Mouse (Mus musculus): ENCODE measurements around the gene D930048N14Rik. TPM values are rescaled to one million over a fixed set of nuclear protein-coding genes. Genes with fewer than 3 reads are reported as not detected.

D930048N14Rik gene
- total and polyA plus RNA-seq, 2 experiments from 2014 or later = 0.08 to 0.78 TPM

GRCm38 (mm10) chr11:51635127-51635524, 15.6 kb upstream of the D930048N14Rik start:
- H3K4me2 ChIP-seq (ENCODE audit: low read depth, low read length) = peak overlapping the region; percentile 65
- H3K4me1 ChIP-seq (ENCODE audit: control insufficient read depth, insufficient read depth) = peaks cover 25% of the 10 kb centered on the region
- no peak for TF ChIP-seq CTCF (IDR thresholded peaks at IDR 0.05; ENCODE audit: low read depth)
- TF ChIP-seq EP300 (IDR thresholded peaks at IDR 0.05; ENCODE audit: low read depth) = no peak
- 6% methylated on average over 6 of the region's 6 CpGs for WGBS
- ATAC-seq (ENCODE audit: insufficient read depth, low read depth) (no peak), DNase-seq (ENCODE audit: low spot score) (no peak)
- H3K27ac ChIP-seq (ENCODE audit: low read depth) = peak overlapping the region; percentile 81
- H3K36me3 ChIP-seq (replicated peaks; ENCODE audit: control insufficient read depth, insufficient read depth, low read length) = no peaks in the 10 kb centered on the region
- H3K9ac ChIP-seq (replicated peaks; ENCODE audit: low read depth, low read length) = peak overlapping the region; percentile 62
- peak overlapping the region; percentile 67 for H3K4me3 ChIP-seq (ENCODE audit: low read depth, low read length)
- no peaks in the 10 kb centered on the region for H3K27me3 ChIP-seq (ENCODE audit: control insufficient read depth, insufficient read depth, low read length)
- H3K9me3 ChIP-seq (replicated peaks; ENCODE audit: control insufficient read depth, low read length) = no peaks in the 10 kb centered on the region

- H3K27me3 ChIP-seq (ENCODE audit: control insufficient read depth, insufficient read depth, low read length) = no peaks in the 10 kb centered on the region
- peak within 1 kb of the TSS; percentile 65 for H3K4me2 ChIP-seq (ENCODE audit: low read depth, low read length)
- H3K4me1 ChIP-seq (ENCODE audit: control insufficient read depth, insufficient read depth) = peaks cover 25% of the 10 kb centered on the region
- no peaks in the 10 kb centered on the region for H3K9me3 ChIP-seq (replicated peaks; ENCODE audit: control insufficient read depth, low read length)
- peak within 1 kb of the TSS; percentile 81 for H3K27ac ChIP-seq (ENCODE audit: low read depth)
- peak; percentile 87 for ATAC-seq (ENCODE audit: insufficient read depth, low read depth)
- WGBS = under 1% methylated on average over 60 of the region's 61 CpGs
- no peaks in the 10 kb centered on the region for H3K36me3 ChIP-seq (replicated peaks; ENCODE audit: control insufficient read depth, insufficient read depth, low read length)
- peak within 1 kb of the TSS; percentile 62 for H3K9ac ChIP-seq (replicated peaks; ENCODE audit: low read depth, low read length)
- TF ChIP-seq EP300 (IDR thresholded peaks at IDR 0.05; ENCODE audit: low read depth) = peak; percentile 50; the same call in 1 of the 2 replicates
- TF ChIP-seq CTCF (IDR thresholded peaks at IDR 0.05; ENCODE audit: low read depth) = 0 out of 2 replicates have a peak, but pooled peaks have one; percentile 2
- DNase-seq (ENCODE audit: low spot score) = peak; percentile 87
- peak within 1 kb of the TSS; percentile 67 for H3K4me3 ChIP-seq (ENCODE audit: low read depth, low read length)
These were observed 15.0 kb upstream of the D930048N14Rik start, which contains the start of gene Rmnd5b for GRCm38 (mm10) chr11:51635525-51636322. TSS of gene Rmnd5b (minus strand) at chr11:51635896.

- no peaks in the 10 kb centered on the region for H3K27me3 ChIP-seq (ENCODE audit: control insufficient read depth, insufficient read depth, low read length)
- 4% methylated on average over 6 of the region's 6 CpGs for WGBS
- H3K4me3 ChIP-seq (ENCODE audit: low read depth, low read length) = peak overlapping the region; percentile 67
- no peaks in the 10 kb centered on the region for H3K9me3 ChIP-seq (replicated peaks; ENCODE audit: control insufficient read depth, low read length)
- TF ChIP-seq CTCF (IDR thresholded peaks at IDR 0.05; ENCODE audit: low read depth) (peak; percentile 43), EP300 (IDR thresholded peaks at IDR 0.05; ENCODE audit: low read depth) (no peak)
- H3K27ac ChIP-seq (ENCODE audit: low read depth) = peak overlapping the region; percentile 81
- no peaks in the 10 kb centered on the region for H3K36me3 ChIP-seq (replicated peaks; ENCODE audit: control insufficient read depth, insufficient read depth, low read length)
- DNase-seq (ENCODE audit: low spot score) = peak; percentile 69
- peak overlapping the region; percentile 65 for H3K4me2 ChIP-seq (ENCODE audit: low read depth, low read length)
- peak overlapping the region; percentile 62 for H3K9ac ChIP-seq (replicated peaks; ENCODE audit: low read depth, low read length)
- peaks cover 25% of the 10 kb centered on the region for H3K4me1 ChIP-seq (ENCODE audit: control insufficient read depth, insufficient read depth)
- ATAC-seq (ENCODE audit: insufficient read depth, low read depth) = peak; percentile 63
These were observed 14.4 kb upstream of the D930048N14Rik start for GRCm38 (mm10) chr11:51636323-51636684.

GRCm38 (mm10) chr11:51637971-51638414, 12.8 kb upstream of the D930048N14Rik start:
- no peaks in the 10 kb centered on the region for H3K27me3 ChIP-seq (ENCODE audit: control insufficient read depth, insufficient read depth, low read length)
- H3K36me3 ChIP-seq (replicated peaks; ENCODE audit: control insufficient read depth, insufficient read depth, low read length) = no peaks in the 10 kb centered on the region
- H3K9ac ChIP-seq (replicated peaks; ENCODE audit: low read depth, low read length) = no peak overlapping the region
- H3K27ac ChIP-seq (ENCODE audit: low read depth) = peak overlapping the region; percentile 77
- H3K4me1 ChIP-seq (ENCODE audit: control insufficient read depth, insufficient read depth) = peaks cover 18% of the 10 kb centered on the region
- H3K4me3 ChIP-seq (ENCODE audit: low read depth, low read length) = no peak overlapping the region; the same call in 1 of the 2 replicates
- no peak for ATAC-seq (ENCODE audit: insufficient read depth, low read depth)
- H3K9me3 ChIP-seq (replicated peaks; ENCODE audit: control insufficient read depth, low read length) = no peaks in the 10 kb centered on the region
- WGBS = 6% methylated on average over 17 of the region's 17 CpGs
- no peak for DNase-seq (ENCODE audit: low spot score)
- H3K4me2 ChIP-seq (ENCODE audit: low read depth, low read length) = peak overlapping the region; percentile 48
- no peak for TF ChIP-seq EP300 (IDR thresholded peaks at IDR 0.05; ENCODE audit: low read depth)
- no peak for TF ChIP-seq CTCF (IDR thresholded peaks at IDR 0.05; ENCODE audit: low read depth)

- TF ChIP-seq EP300 (IDR thresholded peaks at IDR 0.05; ENCODE audit: low read depth) = no peak
- no peak for TF ChIP-seq CTCF (IDR thresholded peaks at IDR 0.05; ENCODE audit: low read depth)
- Histone ChIP-seq H3K36me3 (replicated peaks; ENCODE audit: control insufficient read depth, insufficient read depth, low read length) (peaks cover 3% of the 10 kb centered on the region; the same call in 1 of the 2 replicates), H3K27ac (ENCODE audit: low read depth) (peak overlapping the region; percentile 77), H3K9me3 (replicated peaks; ENCODE audit: control insufficient read depth, low read length) (no peaks in the 10 kb centered on the region), H3K27me3 (ENCODE audit: control insufficient read depth, insufficient read depth, low read length) (no peaks in the 10 kb centered on the region), H3K9ac (replicated peaks; ENCODE audit: low read depth, low read length) (no peak overlapping the region), H3K4me1 (ENCODE audit: control insufficient read depth, insufficient read depth) (peaks cover 21% of the 10 kb centered on the region), H3K4me3 (ENCODE audit: low read depth, low read length) (no peak overlapping the region), H3K4me2 (ENCODE audit: low read depth, low read length) (peak overlapping the region; percentile 48)
- DNase-seq (ENCODE audit: low spot score) (no peak), ATAC-seq (ENCODE audit: insufficient read depth, low read depth) (no peak)
- 62% methylated on average over 5 of the region's 5 CpGs for WGBS
These were observed 12.3 kb upstream of the D930048N14Rik start for GRCm38 (mm10) chr11:51638497-51638896.

Measured in heart, postnatal 0 days (tissue).